9 mouse cellular contexts compared by ENCODE assay signal in the genomic region with DNA sequence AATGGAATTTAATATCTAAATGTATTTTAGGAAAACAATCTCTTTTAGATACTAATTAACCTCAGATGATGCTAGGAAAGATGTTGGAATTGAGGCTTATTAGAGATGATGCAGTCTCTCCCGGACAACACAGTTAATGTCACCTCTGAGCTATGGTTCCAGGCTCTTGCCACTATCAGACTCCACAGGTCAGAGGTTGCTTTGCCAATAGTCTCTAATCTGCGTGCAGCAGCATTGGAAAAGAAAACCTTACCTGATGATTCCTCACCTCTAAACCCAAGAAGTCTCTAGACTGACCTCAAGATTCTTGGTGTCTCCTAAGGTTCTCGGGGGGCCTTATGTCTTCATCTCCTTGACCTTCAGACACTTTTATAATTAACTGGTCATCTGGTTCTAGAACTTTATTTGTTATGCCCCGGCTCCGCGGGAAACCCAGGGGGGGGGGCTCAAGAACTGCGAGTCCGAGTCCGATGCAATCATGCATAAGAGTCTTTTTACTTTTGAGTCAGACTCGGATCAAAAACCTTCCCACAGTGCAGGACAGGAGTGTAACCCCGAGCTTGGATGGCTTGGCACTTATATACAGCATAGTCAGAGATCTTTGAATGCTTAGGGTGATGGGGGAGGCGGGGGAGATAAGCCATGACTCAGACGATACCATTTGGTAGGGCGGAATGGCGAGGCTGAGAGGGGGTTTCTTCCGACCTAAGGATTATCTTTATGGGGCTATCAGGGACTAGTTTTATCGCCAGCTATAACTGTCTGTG.
DNase-seq lines count a peak whose midpoint lies in the region; ATAC-seq lines count a peak whose summit lies in the region.
"Had no signal": no experiment of that assay in that cellular context is flagged by ENCODE, and none has a peak within 500 bp of the region (broad histone marks: within the 10 kb centered on the region; RNA-seq: fewer than 3 reads in every experiment).

No protein-coding gene starts in this region.

- H3K27me3 ChIP-seq in heart, embryonic 16.5 days (ENCODE audit: control insufficient read depth, insufficient read depth, low read length): no peaks in the 10 kb centered on the region
- no peaks in the 10 kb centered on the region; the same call in 1 of the 2 replicates for H3K27me3 ChIP-seq in embryonic facial prominence, embryonic 14.5 days (replicated peaks; ENCODE audit: control insufficient read depth, insufficient read depth, low read length)
- no peaks in the 10 kb centered on the region; the same call in 1 of the 2 replicates for H3K27me3 ChIP-seq in hindbrain, embryonic 16.5 days (replicated peaks; ENCODE audit: control insufficient read depth, insufficient read depth, low read length)
- peaks cover 10% of the 10 kb centered on the region for H3K27me3 ChIP-seq in midbrain, embryonic 12.5 days

- no peak for DNase-seq in heart, postnatal 36 days
- no peak for DNase-seq in embryonic facial prominence, embryonic 14.5 days (ENCODE audit: low spot score)
- no peak for DNase-seq in urinary bladder, postnatal 4 days (ENCODE audit: low spot score in 2 of 2)
- no peak for DNase-seq in thymus, postnatal 0 days (ENCODE audit: low spot score)
- no peak for DNase-seq in right cerebral cortex, postnatal 14 days

- H3K4me2 ChIP-seq in heart, embryonic 16.5 days (ENCODE audit: low read depth, low read length): peak overlapping the region; percentile 58
- H3K4me2 ChIP-seq in embryonic facial prominence, embryonic 14.5 days (ENCODE audit: low read depth, low read length): peak overlapping the region; percentile 43
- peak overlapping the region; percentile 55 for H3K4me2 ChIP-seq in hindbrain, embryonic 16.5 days (ENCODE audit: low read length)
- peak overlapping the region; percentile 30 for H3K4me2 ChIP-seq in midbrain, embryonic 12.5 days (replicated peaks)

- no peaks in the 10 kb centered on the region for H3K36me3 ChIP-seq in heart, embryonic 16.5 days (ENCODE audit: control insufficient read depth, insufficient read depth)
- H3K36me3 ChIP-seq in embryonic facial prominence, embryonic 14.5 days (ENCODE audit: control insufficient read depth, insufficient read depth, low read length): no peaks in the 10 kb centered on the region
- no peaks in the 10 kb centered on the region for H3K36me3 ChIP-seq in hindbrain, embryonic 16.5 days (ENCODE audit: control insufficient read depth, insufficient read depth, low read length)
- H3K36me3 ChIP-seq in midbrain, embryonic 12.5 days: no peaks in the 10 kb centered on the region

- peaks cover 2% of the 10 kb centered on the region; the same call in 1 of the 2 replicates for H3K9me3 ChIP-seq in heart, embryonic 16.5 days (replicated peaks; ENCODE audit: control insufficient read depth, low read length)
- no peaks in the 10 kb centered on the region for H3K9me3 ChIP-seq in embryonic facial prominence, embryonic 14.5 days (ENCODE audit: control insufficient read depth, low read length)
- 0 out of 2 replicates have a peak, but pooled peaks cover 2% of the 10 kb centered on the region for H3K9me3 ChIP-seq in hindbrain, embryonic 16.5 days (ENCODE audit: control insufficient read depth, low read length)
- no peaks in the 10 kb centered on the region for H3K9me3 ChIP-seq in midbrain, embryonic 12.5 days

- peak overlapping the region; percentile 20 for H3K9ac ChIP-seq in heart, embryonic 16.5 days (ENCODE audit: low read length)
- 0 out of 2 replicates have a peak overlapping the region, but pooled peaks have one; percentile 3 for H3K9ac ChIP-seq in embryonic facial prominence, embryonic 14.5 days (ENCODE audit: low read depth, low read length)
- H3K9ac ChIP-seq in hindbrain, embryonic 16.5 days (ENCODE audit: low read depth, low read length): peak overlapping the region; percentile 43
- H3K9ac ChIP-seq in midbrain, embryonic 12.5 days (replicated peaks): no peak overlapping the region

- ATAC-seq in heart, embryonic 16.5 days (replicated peaks; ENCODE audit: extremely low read depth, insufficient read depth, low FRiP score): peak; percentile 60; the same call in 1 of the 2 replicates
- ATAC-seq in embryonic facial prominence, embryonic 14.5 days (ENCODE audit: low read depth): no peak
- peak; percentile 71 for ATAC-seq in hindbrain, embryonic 16.5 days
- ATAC-seq in midbrain, embryonic 12.5 days (ENCODE audit: low FRiP score, low read depth): no peak

- H3K4me1 ChIP-seq in heart, embryonic 16.5 days (ENCODE audit: control insufficient read depth, insufficient read depth, low read length): peaks cover 11% of the 10 kb centered on the region
- peaks cover 3% of the 10 kb centered on the region; the same call in 1 of the 2 replicates for H3K4me1 ChIP-seq in embryonic facial prominence, embryonic 14.5 days (ENCODE audit: control insufficient read depth, insufficient read depth, low read length)
- H3K4me1 ChIP-seq in hindbrain, embryonic 16.5 days (ENCODE audit: control insufficient read depth, insufficient read depth, low read depth, low read length): peaks cover 3% of the 10 kb centered on the region; the same call in 1 of the 2 replicates
- peaks cover 3% of the 10 kb centered on the region; the same call in 1 of the 2 replicates for H3K4me1 ChIP-seq in midbrain, embryonic 12.5 days

- intact Hi-C loops in heart, postnatal 36 days (cut with DNase I): no loop called here

- peak overlapping the region; percentile 42 for H3K4me3 ChIP-seq in heart, embryonic 16.5 days (ENCODE audit: low read length)
- peak overlapping the region; percentile 16 for H3K4me3 ChIP-seq in embryonic facial prominence, embryonic 14.5 days (ENCODE audit: low read depth, low read length)
- peak overlapping the region; percentile 31 for H3K4me3 ChIP-seq in hindbrain, embryonic 16.5 days (ENCODE audit: low read length)
- 0 out of 2 replicates have a peak overlapping the region, but pooled peaks have one; percentile 10 for H3K4me3 ChIP-seq in midbrain, embryonic 12.5 days

- no peak overlapping the region for H3K27ac ChIP-seq in heart, embryonic 16.5 days (ENCODE audit: low read length)
- H3K27ac ChIP-seq in embryonic facial prominence, embryonic 14.5 days (replicated peaks; ENCODE audit: low read depth, low read length): no peak overlapping the region
- no peak overlapping the region for H3K27ac ChIP-seq in hindbrain, embryonic 16.5 days (ENCODE audit: low read depth, low read length)
- no peak overlapping the region for H3K27ac ChIP-seq in midbrain, embryonic 12.5 days (replicated peaks)
- H3K27ac ChIP-seq: macrophage had no signal

- 8% methylated on average over 17 of the region's 17 CpGs for WGBS in heart, embryonic 16.5 days
- WGBS in embryonic facial prominence, embryonic 14.5 days: 12% methylated on average over 17 of the region's 17 CpGs
- WGBS in hindbrain, embryonic 16.5 days: 10% methylated on average over 17 of the region's 17 CpGs
- WGBS in midbrain, embryonic 12.5 days: 8% methylated on average over 17 of the region's 17 CpGs

Comparison
In these comparisons a context has a peak if more than half of its experiments do, and no peak if none do; other contexts are left out.
1. ATAC-seq: peak in heart, embryonic 16.5 days (single experiment) and hindbrain, embryonic 16.5 days (single experiment); none in embryonic facial prominence, embryonic 14.5 days (single experiment) and midbrain, embryonic 12.5 days (single experiment).
2. Peak in every context shown above with its lines, with median percentiles within 50 percentile points of each other: H3K4me2 ChIP-seq and H3K4me3 ChIP-seq.